Mouse (Mus musculus): Measurements from ENCODE around the gene Eif4e2.

Eif4e2 gene

DNA sequence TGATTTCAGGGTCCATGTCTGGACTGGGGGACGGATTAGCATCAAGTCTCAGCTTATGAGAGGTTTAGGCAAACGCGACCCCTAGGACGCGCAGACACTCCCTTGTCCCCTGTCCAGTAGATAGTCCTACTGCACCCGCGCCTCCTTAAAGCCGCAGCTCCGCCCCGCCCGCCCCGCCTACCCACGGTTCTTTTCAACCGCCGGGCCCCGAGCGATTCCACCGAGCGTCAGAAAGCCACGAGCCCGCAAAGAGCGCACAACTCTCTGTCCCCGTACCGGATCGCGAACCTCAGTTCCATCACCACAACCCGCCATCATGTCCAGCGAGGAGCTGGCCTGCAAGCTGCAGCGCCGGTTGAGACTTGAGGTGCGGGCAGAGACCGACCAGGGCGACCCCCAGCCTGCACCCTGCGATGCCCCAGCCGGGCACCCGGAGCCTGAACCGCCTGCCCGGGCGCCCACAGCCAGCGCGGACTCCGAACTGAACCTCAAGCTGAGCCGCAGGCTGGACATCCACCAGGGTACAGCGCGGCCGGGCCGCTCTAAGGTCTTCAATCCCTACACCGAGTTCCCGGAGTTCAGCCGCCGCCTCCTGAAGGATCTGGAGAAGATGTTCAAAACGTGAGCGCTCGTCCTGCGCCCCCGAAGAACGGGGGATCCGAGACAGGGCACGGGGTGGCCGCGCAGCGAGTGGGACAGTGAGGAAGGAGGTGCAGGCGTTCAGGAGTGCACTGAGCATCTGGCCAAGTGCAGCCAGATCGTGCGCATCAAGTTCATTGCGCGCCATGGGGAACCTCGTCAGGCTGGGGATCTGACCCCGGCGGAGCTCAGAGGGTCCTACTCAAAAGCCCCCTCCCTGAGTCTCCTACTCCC, 50.7 kb downstream of the Eif4e2 start, which contains the start of gene Efhd1:
Gene Efhd1, plus strand, starts transcription at position 230 of the 873 bp plus-strand sequence.
- DNase-seq = peak; percentile 80

DNA sequence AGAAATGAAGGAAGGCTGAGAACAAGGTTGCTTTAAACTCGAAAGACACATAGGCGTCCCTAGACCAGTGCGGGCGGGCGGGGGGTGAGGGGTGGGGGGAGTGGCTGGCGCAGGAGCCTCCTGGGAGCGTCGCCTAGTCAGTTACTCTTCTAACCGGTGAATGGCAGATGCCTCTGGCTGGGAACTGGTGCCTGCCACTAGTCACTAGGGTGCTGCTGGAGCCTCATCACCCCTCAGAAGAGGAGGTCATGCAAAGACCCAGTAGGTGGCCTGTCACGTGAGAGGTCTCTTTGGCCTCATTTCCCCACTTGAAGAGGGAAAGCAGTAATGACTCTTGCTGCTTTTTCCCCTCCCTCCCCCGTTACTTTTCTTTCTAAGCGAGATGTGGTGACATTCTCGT, 51.5 kb downstream of the Eif4e2 start:
- DNase-seq = no peak

DNA sequence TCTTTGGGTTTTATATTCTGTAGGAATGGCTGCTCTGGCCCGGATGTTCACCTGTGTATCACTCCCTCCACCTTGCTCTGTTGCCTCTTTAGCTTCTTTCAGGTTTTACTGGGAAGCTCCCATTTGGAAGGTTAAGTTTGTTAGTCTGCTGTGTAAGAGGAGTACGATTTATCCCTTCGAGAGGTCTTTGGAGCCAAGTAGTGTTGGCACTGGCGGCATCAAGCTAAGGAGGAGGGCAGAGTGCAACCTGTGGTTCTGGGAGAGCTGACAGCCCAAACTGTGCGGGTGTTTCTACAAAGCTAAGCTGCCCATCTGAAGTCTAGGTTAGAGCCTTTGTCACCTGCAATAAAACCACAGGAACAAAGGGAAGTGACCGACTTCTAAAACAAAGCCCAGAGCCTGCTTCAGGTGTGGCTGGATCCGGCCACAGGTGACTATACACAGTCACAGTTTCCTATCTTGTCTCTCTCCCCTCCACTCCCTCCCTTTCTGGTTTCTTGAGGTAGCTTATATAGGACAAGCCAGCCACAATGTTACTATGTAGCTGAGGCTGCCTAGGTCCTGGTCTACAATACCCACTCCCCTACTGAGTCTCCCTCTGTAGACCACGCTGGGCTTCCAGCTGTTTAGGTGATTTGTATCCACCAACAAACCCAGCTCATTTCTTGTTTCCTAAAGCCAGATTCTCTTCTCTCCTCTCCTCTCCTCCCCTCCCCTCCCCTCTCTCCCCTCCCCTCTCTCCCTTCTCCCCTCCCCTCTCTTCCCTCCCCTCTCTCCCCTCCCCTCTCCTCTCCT, 52.8 kb downstream of the Eif4e2 start:
- DNase-seq = no peak

DNA sequence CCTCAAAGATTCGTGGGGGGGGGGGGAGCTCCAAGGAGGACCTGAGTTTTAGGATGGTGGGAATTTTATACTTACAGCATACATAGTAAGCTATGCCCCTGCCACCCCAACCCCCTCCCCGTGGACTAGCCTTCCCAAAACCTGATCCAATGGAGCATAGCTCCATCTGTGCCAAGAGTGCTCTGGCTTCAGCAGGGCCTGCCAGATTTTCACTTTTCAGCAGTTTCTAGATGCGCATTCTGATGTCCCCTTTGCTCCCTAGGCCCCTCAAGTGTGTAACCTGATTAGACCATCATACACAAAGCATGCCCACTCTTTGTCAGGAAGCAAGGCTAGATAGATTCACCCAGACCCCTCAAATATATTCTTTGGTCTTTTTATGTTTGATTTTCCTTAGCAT, 56.5 kb downstream of the Eif4e2 start:
- no peak for DNase-seq

DNA sequence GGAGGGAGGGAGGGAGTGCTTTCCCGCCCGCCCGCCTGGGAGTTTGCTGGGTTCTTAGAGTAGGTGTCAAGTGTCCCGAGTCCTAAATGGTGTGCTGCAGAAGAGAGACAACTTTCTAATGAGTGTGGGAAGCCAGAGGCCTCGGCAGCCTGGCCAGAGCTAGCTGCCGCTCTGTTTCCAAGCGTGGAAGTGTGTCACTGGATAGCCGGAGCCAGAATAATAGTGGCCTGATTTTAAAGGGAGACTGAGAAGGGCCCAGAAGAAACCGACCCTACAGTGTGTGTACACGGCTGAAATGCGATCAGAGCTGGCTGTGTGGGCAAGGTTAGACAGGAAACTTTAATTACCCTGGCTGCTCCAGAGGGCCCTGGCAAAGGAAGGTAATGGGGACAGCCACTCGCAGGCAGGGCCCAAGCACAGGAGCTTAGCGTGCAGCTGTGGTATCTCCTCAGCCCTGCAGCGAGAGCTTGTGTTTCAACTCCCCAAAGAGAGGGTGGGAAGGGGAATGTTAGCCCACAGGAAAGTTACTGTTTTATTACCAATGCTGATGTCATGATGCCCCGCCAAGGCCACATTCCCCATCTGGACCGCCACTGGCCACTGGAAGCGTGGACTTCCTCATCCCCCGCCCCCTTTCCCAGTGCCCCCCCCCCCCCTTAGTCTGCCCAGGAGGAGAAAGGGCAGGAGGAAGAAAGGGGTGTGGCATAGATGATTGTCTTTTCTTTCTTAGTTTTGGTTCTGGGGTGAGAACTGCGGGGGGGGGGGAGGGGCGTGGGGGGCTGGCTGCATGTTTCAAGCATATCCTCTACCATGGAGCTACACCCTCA, 57.1 kb downstream of the Eif4e2 start:
- peak; percentile 42 for DNase-seq

DNA sequence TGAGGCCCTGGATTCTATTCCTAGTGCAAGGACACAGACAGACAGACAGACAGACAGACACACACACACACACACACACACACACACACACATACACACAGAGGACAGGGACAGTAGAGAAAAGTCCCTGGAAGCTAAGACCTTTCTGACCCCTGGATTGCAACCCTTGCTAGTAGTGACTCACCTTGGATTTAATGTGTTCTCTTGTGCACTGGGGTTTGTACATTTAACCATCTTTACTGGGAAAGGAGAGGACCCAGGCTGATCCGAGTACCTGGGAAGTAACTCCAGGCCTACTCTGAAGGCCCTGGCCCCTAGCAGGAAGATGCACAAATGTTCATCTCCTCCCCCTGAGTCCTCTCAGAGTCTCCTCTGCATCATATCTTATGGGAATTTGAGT, 57.9 kb downstream of the Eif4e2 start:
- no peak for DNase-seq

DNA sequence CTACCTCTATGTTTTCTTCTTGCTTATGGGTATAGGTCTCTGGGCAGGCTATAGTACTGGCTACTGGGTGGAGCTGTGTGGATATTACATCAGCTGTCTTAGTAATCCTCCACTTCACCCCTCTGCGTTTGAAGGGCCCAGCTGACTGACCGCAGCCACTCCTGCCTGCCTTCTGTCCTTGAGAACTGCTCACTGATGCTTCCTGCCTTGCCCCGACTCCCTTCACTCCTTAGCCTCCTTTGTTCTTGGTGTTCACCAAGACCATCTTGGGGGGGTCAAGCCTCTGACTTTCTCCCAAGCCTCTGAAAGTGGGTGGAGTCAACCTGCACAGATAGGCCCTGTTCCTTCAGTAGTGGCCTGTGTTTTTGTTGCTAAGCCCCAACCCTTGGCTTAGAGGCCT, 58.7 kb downstream of the Eif4e2 start:
- no peak for DNase-seq

DNA sequence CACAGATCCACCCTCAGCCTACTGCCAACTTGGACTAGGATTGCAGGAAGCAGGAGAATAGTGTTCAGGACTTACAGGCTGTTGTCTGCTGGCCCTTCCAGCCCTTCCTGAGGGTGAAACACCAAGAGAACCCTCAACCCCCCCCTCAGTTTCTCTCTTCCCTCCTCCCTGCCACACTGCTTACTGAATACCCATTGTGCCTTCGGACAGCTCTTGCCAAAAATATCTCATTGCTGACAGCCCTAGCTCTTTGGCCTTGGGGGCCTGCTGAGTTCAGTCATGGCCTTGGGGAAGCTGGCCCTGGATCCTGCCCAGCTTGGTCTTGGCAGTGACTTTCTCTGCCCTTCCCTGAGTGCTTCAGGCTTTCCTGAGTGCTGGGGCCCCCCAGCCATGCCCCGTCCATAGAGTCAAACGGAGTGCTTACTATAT, 59.8 kb downstream of the Eif4e2 start:
- DNase-seq = no peak

DNA sequence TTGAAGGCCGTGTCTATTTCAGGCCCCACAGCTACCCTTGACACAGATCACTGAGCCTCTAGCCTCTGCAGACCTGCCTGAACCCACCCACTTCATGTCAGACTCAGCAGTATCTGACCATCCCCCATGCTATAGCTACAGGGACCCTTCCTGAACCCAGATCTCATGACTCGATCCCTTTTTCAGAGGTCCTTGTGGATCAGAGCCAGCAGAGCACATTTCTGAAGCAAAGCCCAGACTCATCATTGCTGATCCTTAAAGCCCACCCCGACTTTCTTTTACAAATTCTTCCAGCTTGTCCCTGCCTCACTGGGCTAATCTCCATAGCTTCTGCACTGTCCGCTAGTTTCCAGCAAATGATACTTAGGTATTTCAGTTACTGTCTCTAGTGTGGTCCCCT, 60.4 kb downstream of the Eif4e2 start:
- DNase-seq = no peak

DNA sequence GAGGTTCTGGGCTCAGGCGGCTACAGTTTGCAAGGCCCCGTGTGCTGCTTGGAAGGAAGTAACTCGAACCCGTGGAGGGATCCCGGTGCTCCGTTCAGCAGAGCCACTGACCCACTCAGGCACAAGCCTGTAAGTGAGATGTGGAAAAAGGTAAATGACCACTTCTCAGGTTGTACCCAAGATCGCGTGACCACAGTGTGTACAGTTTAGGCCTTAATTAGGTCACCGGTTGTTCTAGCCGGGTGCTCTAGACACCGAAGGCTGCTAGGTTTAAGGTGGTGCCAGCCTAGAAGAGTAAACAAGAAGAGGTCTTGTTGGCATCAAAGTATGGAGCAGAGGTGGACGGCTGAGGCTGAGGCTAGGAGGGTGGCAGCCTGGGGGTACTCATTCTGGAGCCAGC, 61.4 kb downstream of the Eif4e2 start:
- peak; percentile 30 for DNase-seq

DNA sequence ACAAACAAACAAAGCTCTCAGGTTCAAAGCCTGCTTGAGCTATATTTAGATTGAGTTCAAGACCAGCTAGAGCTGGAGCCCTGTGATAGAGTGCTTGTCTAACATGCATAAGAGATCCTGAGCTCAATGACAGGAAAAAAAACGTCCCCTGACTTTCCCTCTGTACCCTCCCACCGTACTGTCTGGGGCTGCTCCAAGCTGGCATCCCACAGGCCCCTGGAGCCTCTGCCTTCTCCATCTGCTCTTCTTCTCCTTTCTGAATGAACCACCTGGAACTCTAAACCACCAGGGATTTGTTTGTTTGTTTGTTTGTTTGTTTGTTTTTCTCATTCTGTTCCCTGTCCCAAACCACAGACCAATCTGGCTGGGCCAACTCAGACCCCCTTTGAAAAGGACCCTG, 62.3 kb downstream of the Eif4e2 start:
- DNase-seq = no peak

DNA sequence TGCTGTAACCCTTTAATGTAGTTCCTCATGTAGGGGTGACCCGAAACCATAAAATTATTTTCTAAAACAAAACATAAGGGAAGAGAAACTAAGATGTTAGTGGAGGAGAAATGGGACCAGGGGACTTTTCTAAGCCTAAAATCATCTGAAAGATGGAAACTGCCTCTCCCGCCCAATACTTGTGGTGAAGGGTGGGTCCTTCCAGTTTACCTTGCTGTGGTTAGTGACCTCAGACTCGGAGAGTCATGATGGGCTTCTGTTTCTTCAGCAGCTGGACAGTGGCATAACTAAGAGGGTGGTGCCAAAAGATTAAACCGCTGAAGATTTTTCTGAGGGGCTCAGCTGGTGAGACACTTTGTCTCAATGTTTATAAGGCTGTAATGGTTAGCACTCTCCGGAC, 66.6 kb downstream of the Eif4e2 start:
- DNase-seq = no peak

DNA sequence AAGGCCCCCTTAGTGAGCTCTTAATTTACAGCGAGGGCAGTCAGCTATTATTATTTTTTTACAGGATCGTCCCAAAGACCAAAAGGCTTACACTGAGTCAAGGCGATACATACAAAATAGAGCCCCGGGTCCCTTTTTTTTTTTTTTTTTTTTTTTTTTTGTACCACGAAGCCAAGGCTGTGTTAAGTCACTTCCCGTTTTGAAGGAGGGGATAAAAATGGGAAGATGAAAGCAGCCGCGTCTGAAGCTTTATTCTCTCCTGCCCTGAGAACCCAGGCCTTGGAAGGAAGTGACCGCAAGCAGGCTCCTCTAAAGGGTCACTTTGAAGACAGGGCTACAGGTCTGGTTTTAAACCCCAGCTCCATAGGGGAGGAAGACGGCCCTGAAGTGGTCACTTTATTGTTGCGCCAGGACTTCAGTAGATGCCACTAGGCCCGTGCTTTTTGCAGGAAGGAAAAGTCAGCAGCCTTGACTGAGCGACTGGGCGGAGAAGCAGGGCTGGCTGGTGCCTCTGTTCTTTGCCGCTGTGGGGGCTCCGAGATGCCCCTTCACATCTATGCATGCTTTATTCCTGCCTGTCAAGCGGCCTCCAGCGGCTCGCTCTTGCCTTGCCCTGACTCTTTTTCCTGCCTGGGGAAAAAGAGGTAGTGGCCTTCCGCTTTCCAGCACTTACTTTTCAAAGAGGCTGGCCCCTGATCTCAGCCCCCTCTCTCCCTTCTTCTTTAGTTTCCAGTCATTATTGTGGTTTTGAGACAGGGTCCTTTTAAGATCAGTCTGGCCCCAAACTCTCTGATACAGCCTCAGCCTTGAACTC, 68.1 kb downstream of the Eif4e2 start:
- no peak for DNase-seq

DNA sequence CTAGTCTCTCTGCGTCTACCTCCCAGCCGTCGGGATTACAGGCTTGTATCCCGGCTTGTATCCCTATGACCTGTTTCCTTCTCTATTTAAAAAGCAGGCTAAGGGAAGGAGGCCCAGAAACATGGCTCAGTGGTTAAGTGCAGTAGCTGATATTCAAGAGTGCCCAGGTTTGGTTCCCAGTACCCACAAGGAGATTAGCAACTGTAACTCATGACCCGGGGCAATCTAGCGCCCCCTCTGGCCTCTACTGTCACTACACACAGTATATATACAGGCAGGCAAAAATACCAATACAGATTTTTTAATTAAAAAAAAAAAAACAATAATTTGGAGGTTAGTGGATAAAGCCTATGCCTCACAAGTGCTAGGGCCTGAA, 68.7 kb downstream of the Eif4e2 start:
- DNase-seq = no peak

DNA sequence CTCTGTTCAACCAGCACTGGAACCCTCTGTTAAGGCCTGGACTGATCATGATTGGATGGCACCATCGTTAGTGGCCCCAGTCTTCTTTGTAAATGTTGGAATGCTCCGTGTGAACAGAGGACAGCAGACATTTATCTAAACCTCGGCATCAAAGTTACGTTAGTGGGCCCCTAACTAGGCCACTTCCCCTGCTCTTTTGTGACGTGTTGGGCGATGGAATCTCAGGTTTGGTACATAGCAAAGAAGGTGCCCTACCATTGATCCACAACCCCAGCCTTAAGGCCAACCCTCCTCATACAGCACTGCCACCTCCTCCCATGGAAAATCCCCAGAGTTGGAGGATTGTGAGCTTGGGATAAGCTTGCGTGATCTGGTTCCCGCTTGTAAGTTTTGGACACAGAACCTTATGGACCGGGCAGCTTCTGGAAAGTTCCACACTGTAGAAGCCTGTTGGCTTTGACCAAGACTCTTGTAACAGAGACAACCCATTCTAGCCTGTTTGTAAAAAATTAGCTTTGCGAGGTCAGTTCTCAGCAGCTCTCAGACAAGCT, 69.8 kb downstream of the Eif4e2 start:
- DNase-seq = no peak

DNA sequence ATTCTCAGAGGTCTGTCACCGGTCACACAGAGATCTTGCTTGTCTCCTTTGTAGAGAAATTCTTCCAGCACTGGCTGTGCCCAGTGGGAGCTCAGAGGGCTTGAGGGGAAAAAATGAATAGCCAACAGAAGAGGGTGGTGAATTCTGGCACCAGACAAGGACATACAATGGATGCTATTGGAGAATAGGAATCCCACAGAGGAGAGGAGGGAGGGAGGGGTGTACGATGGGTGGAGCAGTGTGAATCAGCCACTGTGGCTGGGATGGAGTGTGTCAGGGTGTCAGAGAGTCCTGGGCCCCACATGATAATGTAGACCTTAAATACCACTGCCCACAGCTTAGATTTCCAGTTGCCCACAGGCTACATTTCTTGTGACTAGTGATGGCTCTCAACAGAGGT, 73.4 kb downstream of the Eif4e2 start:
- DNase-seq = no peak
